Mouse (Mus musculus) left cerebral cortex, adult 18-20 months (tissue): Measurements from ENCODE around the gene Plgrkt. TPM values are rescaled to one million over a fixed set of nuclear protein-coding genes. Genes with fewer than 3 reads are reported as not detected.

ENCODE experiments used
- DNase-seq, 2 experiments: peaks; one replicate each; pipeline ENCODE4 v3.0.0; 2021 to 2022; ENCODE audit warnings: low spot score in 2 of 2, mixed read lengths in 1 of 2
- total RNA-seq, 2 experiments: library from RNA; stranded (reverse); gene quantifications; 2 replicates each; pipeline ENCODE4 v1.2.3; 2021

The Plgrkt gene
- total RNA-seq, 2 experiments from 2014 or later = 26.7 to 30.2 TPM

DNA sequence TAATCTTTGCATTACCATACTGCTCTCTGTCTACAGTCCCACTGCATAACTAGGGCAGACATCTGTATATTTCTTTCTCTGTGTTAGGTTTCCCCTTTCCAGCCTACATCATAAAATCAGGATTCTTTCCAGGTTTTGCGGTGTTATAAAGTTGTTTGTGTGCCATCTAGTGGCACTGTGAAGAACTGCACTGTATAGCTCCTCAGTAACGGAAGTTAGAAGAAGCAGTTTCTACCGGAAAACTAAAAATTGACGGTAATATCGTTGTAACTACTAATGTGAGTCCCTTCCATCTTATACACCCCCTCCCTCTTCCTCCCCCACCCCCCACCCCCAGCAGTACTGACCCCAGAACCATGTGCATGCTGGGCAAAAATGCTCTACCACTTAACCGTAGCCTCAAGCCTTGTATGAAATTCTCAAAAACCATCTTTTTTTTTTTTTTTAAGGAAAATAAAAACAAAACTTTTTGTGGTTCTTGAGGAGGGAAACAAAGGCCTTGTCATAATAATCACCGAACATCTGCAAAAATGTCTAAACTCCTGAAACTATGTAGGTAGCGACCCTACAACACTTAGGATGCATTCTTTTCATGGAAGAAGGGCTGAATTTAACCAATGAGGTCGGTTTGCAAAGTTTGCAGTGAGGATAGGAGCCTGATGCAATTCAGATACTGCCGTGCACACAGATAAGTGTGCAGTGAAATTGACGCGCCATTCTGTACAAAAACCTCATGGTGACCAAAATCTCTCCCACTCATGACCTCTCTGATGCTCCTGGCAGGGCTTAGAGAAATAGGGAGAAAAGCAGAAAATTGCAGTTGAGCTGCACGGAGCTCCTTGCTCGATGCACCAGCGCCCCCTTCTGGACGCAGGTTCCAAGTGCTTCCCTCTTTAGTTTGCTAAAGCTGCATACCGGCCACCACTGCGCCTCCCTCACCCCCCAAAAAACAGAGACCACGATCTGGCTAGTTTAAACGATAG, 12.0 kb downstream of the Plgrkt start:
- peak; percentile 85 to 95 for DNase-seq

DNA sequence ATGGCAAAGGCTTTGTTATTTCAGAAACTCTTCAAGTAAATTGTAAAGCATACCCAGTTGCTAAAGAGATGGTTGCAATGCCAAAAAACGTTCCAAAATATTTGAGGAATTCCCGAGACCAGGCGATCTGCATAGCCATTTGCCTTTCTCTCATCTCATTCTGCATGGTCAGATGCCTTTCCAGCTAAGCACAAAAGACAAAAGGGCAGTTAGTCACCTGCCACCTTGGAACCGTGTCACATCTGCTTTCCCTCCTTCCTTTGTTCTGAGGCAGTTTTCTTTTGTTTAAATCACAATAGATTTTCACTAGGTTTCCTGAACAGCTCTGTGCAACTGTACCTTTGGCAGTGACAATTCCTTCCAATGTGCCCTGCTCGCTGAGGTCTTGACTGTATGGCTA, 16.2 kb downstream of the Plgrkt start:
- no peak for DNase-seq

DNA sequence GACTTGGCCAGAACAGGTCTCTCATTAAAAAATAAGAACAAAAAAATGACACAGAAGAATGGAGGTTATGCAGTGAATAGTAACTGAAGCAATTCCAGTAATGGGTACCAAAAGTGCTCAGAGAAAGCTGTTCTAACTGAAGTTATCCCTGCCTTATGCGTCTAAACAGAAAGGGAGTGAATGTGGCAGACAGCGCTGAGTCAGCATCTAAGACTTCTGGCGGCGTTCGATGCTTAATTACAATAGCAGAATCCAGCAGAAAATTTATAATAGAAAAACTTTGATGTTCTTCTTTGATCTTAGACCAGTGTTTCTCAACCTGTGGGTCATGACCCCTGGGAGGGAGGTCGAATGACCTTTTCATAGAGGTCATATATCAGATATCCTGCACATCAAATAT, 21.6 kb downstream of the Plgrkt start:
- DNase-seq = no peak

DNA sequence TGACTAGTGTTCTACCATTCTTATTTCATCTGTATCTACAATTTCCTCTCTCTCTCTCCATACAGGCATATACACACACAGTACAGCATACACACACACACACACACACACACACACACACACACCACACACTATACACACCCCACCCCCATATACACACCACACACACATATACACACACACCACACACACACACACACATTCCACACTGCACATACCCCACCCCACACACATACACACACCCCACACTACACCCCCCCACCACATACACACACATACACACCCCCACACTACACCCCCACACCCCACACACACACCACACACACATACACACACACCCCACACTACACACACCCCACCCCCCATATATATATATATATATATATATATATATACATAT, 22.3 kb downstream of the Plgrkt start:
- no peak for DNase-seq

DNA sequence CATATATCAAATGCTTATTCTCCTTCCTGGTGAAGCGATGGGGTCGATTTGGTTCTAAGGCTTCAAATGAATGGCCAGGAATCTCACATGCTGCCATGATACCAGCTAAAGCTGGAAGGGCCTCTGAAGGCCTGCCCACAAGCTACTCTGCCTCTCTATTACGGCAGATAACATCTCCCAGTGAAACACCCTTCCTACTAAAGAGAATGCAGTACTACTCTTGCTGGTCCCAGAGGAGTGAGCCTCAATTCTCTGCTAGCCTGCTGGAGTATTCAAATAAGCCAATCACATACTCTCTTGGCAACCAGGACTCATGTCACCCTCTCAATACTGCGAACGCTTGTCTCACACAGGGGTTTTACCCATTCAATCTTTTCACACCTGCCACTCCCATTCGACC, 24.9 kb downstream of the Plgrkt start:
- no peak for DNase-seq

DNA sequence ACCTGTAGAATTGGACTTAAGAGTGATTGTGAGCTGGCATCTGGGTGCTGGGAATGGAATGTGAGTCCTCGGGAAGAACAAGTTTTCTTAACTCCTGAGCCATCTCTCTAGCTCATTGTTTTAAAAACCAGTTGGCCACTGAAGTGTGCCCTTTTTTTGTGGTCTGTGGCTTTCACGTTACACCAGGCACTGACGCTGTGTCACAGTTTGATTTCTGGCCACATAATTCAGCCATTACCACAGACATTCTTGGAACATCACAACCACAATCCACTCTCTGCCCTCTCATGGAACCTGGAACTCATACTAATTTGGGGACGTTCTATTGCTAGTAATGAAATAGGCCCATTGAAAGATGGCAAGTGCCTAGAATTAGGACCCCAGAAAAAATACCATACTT, 26.2 kb downstream of the Plgrkt start:
- DNase-seq = no peak

DNA sequence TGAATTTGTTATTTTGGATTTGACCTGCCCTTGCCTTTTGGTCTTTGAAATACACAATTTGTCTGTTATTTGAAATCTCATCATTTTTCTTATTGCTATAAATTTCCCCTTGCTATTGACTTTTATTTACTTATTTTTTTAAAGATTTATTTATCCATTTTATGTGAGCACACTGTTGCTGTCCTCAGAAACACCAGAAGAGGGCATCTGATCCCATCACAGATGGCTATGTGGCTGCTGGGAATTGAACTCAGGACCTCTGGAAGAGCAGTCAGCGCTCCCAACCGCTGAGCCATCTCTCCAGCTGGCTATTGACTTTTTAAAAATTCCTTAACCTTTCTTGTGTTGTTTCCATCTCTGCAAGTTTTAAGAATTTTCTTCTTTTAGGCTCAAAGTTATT, 30.6 kb downstream of the Plgrkt start:
- DNase-seq = no peak

DNA sequence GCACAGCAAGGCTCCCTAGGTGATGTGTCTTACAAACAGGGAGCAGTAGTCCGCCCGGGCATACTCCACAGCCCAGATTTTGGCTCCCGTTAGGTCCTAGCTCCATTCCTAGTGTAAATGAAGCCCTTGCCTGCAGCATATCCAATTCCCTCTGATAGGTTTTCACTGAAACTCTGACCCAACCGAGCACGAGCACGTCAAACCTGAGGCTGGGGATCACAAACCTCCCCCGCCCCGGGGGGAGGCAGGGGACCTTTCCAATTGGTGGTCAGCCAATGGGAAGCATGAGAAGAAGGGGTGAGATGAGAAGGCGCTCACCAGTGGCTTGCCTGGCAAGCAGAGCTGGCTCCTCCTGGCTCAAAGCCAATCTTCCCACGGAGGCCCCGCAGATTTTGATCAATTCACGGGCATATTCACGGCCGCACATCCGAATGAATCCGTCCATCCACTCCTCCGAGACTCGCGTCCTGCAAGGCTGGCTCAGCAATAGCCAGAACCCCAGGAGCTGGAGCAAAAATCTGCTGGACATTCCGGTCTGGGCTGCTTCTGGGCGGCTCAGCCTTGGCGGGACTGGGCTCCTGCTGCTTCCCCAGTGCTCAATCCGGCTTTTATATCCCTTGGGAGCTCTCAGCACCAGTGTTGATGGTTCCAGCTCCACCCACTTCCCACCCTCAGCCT, 33.0 kb downstream of the Plgrkt start, which contains the start of gene Rln1:
Gene Rln1, minus strand, starts transcription at position 603 of the 678 bp plus-strand sequence.
- DNase-seq = peak; percentile 26 to 30

DNA sequence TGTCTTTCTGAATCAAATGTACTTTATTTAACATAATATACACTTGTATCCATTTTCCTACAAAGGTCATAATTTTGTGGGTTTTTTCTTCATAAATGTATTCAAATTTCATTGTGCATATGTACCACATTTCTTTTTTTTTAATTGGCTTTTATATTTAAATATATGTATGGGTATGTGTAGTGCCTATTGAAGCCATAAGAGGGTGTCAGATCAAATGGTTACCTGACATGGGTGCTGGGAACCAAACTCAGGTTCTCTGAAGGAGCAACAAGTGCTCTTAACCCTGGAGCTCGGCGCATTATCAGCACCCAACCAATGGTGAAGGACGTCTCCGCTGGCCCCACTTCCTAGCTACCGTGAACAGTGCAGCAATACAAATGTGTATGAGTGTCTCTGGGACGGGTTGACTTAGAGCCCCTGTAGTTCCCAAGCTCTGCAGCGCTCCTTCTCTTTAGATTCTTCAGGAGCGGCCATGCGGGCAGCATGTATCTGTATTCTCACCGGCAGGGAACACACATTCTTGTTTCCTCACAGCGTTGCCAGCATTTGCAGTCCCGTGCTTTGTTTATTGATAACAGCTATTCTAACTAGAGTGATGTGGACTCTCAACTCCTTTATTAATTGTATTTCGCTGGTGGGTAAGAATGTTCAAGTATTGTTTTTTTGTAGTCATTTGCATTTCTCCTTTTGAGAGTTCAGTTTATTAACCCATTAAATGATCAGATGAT, 40.2 kb downstream of the Plgrkt start:
- DNase-seq = no peak

DNA sequence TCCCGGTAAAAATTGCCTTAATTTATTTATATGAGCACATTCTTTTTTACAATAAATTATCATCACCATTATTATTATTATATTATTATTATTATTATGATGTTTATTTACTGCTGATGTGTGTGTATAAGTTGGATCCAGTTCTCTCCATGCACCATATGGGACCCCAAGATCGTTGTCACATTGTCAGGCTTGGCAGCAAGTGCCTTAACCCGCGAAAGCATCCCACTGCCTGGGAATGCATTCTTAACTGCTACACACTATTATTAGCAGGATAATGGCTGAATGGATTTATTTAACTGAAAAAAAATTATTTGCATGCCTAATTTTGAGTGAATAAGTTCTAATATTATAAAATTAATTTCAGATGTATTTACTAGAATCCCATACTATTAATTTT, 40.8 kb downstream of the Plgrkt start:
- no peak for DNase-seq

DNA sequence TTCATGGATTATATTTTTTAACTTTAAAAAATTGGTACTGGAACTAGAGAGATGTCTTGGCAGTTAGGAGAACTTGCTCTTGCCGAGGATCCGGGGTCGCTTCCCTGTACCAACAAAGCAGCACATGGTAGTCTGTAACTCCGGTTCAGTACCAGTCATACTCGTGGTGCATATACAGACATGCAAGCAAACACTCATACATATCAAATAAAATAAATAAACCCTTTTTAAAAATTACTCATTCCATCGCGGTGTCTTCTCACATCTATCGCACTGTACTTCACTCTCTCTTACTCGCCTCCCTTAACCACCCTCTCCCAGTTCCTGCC, 41.4 kb downstream of the Plgrkt start:
- DNase-seq = no peak

DNA sequence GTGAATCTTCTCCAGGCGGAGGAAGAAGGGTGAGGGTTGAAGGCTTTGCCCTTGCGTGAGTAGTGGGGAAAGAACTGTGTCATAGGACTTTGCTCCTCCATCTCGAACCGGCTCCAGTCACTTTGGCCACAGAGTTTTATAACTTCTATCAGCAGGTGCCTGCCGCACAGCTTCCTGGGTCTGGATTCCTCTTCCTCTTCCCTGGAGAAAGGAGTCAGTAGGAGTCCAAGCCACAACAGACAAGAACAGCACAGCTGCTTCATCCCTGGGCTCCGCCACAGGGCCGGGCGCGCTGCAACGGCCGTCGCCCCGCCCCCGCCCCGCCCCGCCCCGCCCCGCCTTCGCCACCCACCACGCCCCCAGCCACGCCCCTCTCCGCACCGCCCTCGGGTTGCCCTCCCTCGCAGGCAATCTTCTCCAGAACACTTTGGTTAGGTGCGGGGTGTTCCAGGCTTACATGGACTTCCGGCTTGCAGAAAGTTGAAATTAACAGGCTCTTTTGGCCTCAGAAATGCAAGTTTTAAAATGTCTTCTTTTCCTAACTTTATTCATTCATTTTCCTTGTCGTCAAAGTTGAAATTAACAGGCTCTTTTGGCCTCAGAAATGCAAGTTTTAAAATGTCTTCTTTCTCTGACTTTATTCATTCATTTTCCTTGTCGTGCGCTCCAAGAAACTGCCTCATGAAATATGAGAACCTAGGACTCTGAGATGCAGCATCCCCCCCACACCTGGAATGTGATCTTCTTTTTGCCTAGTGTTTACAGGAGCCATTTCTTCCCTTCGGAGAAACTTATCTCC, 41.9 kb downstream of the Plgrkt start, which contains the start of gene Insl6:
Gene Insl6, minus strand, starts transcription at position 304 of the 799 bp plus-strand sequence.
- peak; percentile 17 to 19 for DNase-seq

DNA sequence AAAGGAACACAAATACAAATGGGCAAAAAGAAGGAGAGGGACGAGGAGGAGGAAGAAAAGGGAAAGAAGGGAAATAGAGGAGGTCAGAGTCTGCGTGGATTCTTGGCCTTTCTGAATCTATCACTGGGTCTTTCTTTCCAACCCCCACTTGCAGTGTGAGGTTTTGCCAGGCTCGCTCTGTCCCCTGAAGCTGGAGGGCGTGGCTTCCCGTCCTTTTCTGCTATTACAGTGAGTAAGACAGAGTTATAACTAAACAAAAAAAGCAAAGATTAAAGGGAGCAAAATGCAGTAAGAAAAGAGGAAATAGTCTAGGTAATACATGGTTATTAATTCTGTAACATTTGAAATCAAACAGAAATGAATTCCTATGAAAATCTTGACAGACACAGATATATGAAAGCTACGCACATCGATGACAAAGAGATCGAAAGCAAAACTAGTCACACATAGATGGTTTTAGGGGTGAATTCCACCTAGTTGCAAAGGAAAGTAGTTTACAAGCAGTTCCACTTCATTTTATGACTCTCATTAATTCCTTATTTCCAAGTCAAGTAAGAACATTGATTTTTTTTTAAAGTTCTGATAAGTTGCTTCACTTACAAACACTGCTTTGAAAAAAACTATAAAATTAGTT, 43.7 kb downstream of the Plgrkt start:
- no peak for DNase-seq

DNA sequence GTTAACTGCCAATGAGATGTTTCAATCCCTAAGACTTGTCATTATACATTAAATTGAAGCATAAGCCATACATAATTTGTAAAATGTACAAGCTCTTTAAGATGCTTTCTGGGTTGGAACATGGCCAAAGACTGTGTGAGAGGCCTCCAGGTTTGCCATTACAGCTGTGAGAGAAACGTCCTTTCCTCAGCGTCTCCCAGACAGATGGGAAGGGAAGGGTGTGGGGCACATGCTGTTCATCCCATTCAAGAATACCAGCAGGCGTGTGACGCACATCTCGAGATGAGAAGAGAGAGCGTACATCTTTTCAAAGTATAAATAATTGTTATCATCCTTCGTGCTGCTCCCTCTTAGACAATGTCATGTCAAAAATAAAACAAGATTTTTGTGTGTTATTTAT, 54.5 kb downstream of the Plgrkt start:
- no peak for DNase-seq

DNA sequence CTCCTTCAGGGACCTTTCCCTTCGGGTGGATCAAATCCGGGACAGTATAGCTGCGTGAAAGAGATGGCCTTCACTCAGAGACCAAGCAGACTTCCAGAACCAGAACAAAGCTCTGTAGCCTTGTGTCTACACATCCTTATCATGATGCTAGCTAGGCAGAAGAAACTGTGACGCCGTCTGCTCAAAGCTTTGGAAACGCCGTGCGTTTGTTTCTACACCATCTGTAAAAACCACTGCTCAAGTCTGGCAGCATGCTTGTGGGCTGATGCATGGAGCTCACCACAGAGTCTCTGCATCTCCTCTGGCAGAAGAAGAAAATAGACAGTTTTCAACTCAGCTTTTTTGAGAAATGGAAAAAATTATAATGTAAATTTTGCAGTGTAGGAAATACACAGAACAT, 55.4 kb downstream of the Plgrkt start:
- DNase-seq = peak in 1 of 2 experiments; percentile 24

DNA sequence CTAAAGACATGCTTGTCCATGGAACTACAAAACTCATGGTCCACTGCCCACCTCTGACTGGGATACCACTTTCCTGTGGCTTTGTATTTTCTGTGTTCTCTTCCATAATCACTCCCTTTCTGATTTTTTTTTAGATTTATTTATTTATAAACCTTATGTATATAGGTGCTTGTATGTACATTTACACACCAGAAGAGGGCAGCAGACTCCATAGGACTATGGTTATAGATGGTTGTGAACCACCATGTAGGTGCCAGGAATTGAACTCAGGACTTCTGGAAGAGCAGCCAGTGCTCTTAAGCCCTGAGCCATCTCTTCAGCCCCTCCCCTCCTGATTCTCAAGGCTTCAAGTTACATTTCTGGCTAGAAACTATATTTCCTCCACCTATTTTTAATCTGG, 58.4 kb downstream of the Plgrkt start:
- DNase-seq = no peak

DNA sequence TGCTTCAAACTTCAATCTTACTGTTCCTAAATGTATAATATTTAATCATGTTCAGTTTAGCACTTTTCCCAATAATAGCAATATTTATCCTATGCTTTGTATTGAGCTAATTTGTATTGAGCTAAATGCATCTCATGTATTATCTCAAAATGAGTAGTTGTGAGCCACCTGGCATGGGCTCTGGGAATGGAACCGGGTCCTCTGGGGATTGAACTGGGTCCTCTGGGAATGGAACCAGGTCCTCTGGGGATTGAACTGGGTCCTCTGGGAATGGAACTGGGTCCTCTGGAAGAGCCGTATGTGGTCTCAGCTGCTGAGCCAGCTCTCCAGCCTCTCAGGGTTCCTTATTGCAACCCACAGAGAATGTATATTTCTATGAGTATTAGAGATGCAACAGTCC, 65.1 kb downstream of the Plgrkt start:
- DNase-seq = no peak

DNA sequence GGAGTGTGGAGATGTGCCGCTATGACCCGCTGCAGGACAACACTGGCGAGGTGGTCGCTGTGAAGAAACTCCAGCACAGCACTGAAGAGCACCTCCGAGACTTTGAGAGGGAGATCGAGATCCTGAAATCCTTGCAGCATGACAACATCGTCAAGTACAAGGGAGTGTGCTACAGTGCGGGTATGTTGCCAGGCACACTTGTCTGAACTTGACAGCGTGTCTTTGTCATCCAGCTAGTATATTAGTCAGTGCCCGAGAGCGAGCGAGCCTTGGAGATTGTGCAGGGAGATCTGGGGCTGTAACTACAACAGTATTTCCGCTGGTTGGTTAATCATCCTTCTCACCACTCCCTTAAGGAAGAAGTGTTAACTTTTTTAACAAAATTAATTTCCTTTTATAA, 66.3 kb downstream of the Plgrkt start:
- DNase-seq = no peak
